Mouse (Mus musculus) cerebellum, adult 8-10 months (tissue): ENCODE results near the gene E330021D16Rik.
A peak's percentile ranks its signal among the peaks of the same experiment; 100 is the strongest.
"Not testable (repeated sequence)": the region's sequence is repeated elsewhere in the genome, so short reads cannot be mapped to it uniquely, and the experiment has no call there.

ENCODE experiments used
- DNase-seq: peaks from one replicate; pipeline ENCODE4 v3.0.0; 2022

E330021D16Rik gene

GRCm38 (mm10) chr6:136415133-136415775, at the start of gene E330021D16Rik:
Gene E330021D16Rik (minus strand): TSS chr6:136415569.
- DNase-seq: no peak

- no peak for DNase-seq
Observed at GRCm38 (mm10) chr6:136465021-136465420, 49.7 kb upstream of the E330021D16Rik start.

GRCm38 (mm10) chr6:136464121-136464621, 48.8 kb upstream of the E330021D16Rik start:
- DNase-seq: no peak

- no peak for DNase-seq
Observed at GRCm38 (mm10) chr6:136463491-136463890, 48.1 kb upstream of the E330021D16Rik start.

- DNase-seq: no peak
Observed at GRCm38 (mm10) chr6:136459156-136459555, 43.8 kb upstream of the E330021D16Rik start.

- no peak for DNase-seq
Observed at GRCm38 (mm10) chr6:136456302-136456701, 40.9 kb upstream of the E330021D16Rik start.

GRCm38 (mm10) chr6:136455696-136456095, 40.3 kb upstream of the E330021D16Rik start:
- DNase-seq: no peak

GRCm38 (mm10) chr6:136452623-136453022, 37.3 kb upstream of the E330021D16Rik start:
- no peak for DNase-seq

- no peak for DNase-seq
Observed at GRCm38 (mm10) chr6:136450863-136451262, 35.5 kb upstream of the E330021D16Rik start.

- no peak for DNase-seq
Observed at GRCm38 (mm10) chr6:136449930-136450329, 34.6 kb upstream of the E330021D16Rik start.

- DNase-seq: no peak
Observed at GRCm38 (mm10) chr6:136449270-136449692, 33.9 kb upstream of the E330021D16Rik start.

GRCm38 (mm10) chr6:136439205-136439604, 23.8 kb upstream of the E330021D16Rik start:
- DNase-seq: not testable (repeated sequence)

GRCm38 (mm10) chr6:136436151-136436550, 20.8 kb upstream of the E330021D16Rik start:
- not testable (repeated sequence) for DNase-seq

GRCm38 (mm10) chr6:136433573-136433972, 18.2 kb upstream of the E330021D16Rik start:
- no peak for DNase-seq

GRCm38 (mm10) chr6:136431896-136432248, 16.5 kb upstream of the E330021D16Rik start:
- no peak for DNase-seq

GRCm38 (mm10) chr6:136431169-136431895, 16.0 kb upstream of the E330021D16Rik start:
- DNase-seq: no peak

- DNase-seq: no peak
Observed at GRCm38 (mm10) chr6:136429441-136429840, 14.1 kb upstream of the E330021D16Rik start.

GRCm38 (mm10) chr6:136428412-136428811, 13.0 kb upstream of the E330021D16Rik start:
- no peak for DNase-seq

- no peak for DNase-seq
Observed at GRCm38 (mm10) chr6:136427240-136427639, 11.9 kb upstream of the E330021D16Rik start.

GRCm38 (mm10) chr6:136425956-136426355, 10.6 kb upstream of the E330021D16Rik start:
- DNase-seq: no peak

GRCm38 (mm10) chr6:136424166-136424565, 8.8 kb upstream of the E330021D16Rik start:
- no peak for DNase-seq

GRCm38 (mm10) chr6:136423201-136423600, 7.8 kb upstream of the E330021D16Rik start:
- DNase-seq: no peak

- peak; percentile 52 for DNase-seq
Observed at GRCm38 (mm10) chr6:136422084-136422853, 6.9 kb upstream of the E330021D16Rik start.
